Mouse (Mus musculus): ENCODE data around the gene Oog2. TPM values are rescaled to one million over a fixed set of nuclear protein-coding genes. Genes with fewer than 3 reads are reported as not detected.
"Not testable (repeated sequence)": the region's sequence is repeated elsewhere in the genome, so short reads cannot be mapped to it uniquely, and the experiment has no call there.

Oog2 gene
- not detected in 2 replicates for total RNA-seq (2021)
- long read RNA-seq = 0 reads

DNA sequence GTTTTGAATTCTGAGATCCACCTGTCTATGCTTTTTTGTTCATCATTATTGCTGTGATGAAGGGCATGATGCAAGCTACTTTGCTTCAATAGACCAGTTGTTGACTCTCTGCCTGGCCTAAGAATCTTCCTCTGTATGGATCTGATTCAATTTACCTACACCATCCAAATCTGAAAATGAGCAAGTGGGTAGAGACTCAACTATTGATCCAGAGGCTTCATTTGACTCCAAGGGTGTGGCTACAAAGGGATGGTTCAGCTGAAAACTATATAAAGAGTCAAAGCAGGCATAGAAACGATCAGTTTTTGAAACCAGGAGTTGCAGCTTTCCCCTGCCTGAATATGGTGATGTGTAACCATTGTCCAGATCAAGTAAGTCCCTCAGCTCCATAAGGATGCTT is at the start of gene Oog2:
Oog2 (plus strand) TSS at position 301 of the 400 bp plus-strand sequence.
- no peak for DNase-seq

DNA sequence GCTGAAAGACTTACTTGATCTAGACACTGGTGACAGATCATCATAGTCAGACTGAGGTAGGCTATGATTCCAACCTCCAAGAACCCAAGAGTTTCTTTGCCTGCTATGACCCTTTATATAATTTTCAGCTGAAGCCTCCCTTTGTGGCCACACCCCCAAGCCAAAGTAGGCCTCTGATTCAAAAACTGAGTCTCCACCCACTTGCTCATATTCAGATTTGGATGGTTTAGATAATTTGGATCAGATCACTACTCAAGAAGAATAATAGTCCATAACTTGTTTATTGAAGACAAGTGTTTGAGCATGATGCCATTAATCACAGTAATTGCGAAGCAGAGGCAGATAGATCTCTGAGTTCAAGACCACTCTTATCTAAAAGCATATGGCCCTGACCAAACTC is 28.0 kb upstream of the Oog2 start, which contains the start of gene Oog3:
Oog3 (minus strand) TSS at position 101 of the 400 bp plus-strand sequence.
- no peak for DNase-seq

GRCm38 (mm10) chr4:144213218-144213617 is 22.7 kb downstream of the Oog2 start, which contains the start of gene C87977:
Gene C87977 (minus strand): TSS chr4:144213318.
- not testable (repeated sequence) for DNase-seq

Other genes starting within 250 kb of the Oog2 start
- not detected in 2 replicates for gene Pramef25, start 239.7 kb upstream of the Oog2 start, total RNA-seq (2021)
- gene Gm13101, start 223.8 kb upstream of the Oog2 start, total RNA-seq (2021) = not detected in 2 replicates
- not detected in 2 replicates for gene Pramef17, start 196.3 kb upstream of the Oog2 start, total RNA-seq (2021)
- not detected in 2 replicates for gene Pramel4, start 131.6 kb upstream of the Oog2 start, total RNA-seq (2021)
- not detected in 2 replicates for gene Gm13102, start 84.2 kb upstream of the Oog2 start, total RNA-seq (2021)
- gene Oog3, start 28.1 kb upstream of the Oog2 start, total RNA-seq (2021) = not detected in 2 replicates
- not detected in 2 replicates for gene C87977, start 22.6 kb downstream of the Oog2 start, total RNA-seq (2021)
- not detected in 2 replicates for gene Pramel5, start 89.8 kb downstream of the Oog2 start, total RNA-seq (2021)
- not detected in 2 replicates for gene Gm13128, start 139.5 kb downstream of the Oog2 start, total RNA-seq (2021)
- gene Gm13119, start 167.2 kb downstream of the Oog2 start, total RNA-seq (2021) = not detected in 2 replicates
- gene Pramef20, start 187.2 kb downstream of the Oog2 start, total RNA-seq (2021) = not detected in 2 replicates
- gene Pramef12, start 217.7 kb downstream of the Oog2 start, total RNA-seq (2021) = not detected in 2 replicates
- gene 1700012P22Rik, start 248.1 kb downstream of the Oog2 start, total RNA-seq (2021) = not detected in 2 replicates

Data from adrenal gland, postnatal 25 days (tissue).